Mouse (Mus musculus) layer of hippocampus, adult 2 months (tissue): Measurements from ENCODE around the gene Gtf2i. TPM values are rescaled to one million over a fixed set of nuclear protein-coding genes. Genes with fewer than 3 reads are reported as not detected.
"Not testable (repeated sequence)": the region's sequence is repeated elsewhere in the genome, so short reads cannot be mapped to it uniquely, and the experiment has no call there.

Experiments
- DNase-seq, 2 experiments: peaks; one replicate each; pipeline ENCODE4 v3.0.0; 2022; ENCODE audit warnings: low spot score in 2 of 2
- H3K27ac ChIP-seq: fragments of 200-600 bp; 2 replicates; pipeline ENCODE4 v1.8.1; 2022
- H3K4me3 ChIP-seq: fragments of 200-600 bp; 2 replicates; pipeline ENCODE4 v1.8.1; 2022; ENCODE audit warnings: mild to moderate bottlenecking
- CTCF ChIP-seq: fragments of 200-600 bp; conservative IDR thresholded peaks from 2 replicates; pipeline ENCODE4 v1.8.1; 2022; ENCODE audit warnings: antibody characterized with exemption, mild to moderate bottlenecking, moderate library complexity
- total RNA-seq, 2 experiments: library from RNA; stranded (reverse); gene quantifications; 2 replicates each; pipeline ENCODE4 v1.2.3; 2021

The Gtf2i gene
- total RNA-seq, 2 experiments from 2014 or later: 222 to 227 TPM

DNA sequence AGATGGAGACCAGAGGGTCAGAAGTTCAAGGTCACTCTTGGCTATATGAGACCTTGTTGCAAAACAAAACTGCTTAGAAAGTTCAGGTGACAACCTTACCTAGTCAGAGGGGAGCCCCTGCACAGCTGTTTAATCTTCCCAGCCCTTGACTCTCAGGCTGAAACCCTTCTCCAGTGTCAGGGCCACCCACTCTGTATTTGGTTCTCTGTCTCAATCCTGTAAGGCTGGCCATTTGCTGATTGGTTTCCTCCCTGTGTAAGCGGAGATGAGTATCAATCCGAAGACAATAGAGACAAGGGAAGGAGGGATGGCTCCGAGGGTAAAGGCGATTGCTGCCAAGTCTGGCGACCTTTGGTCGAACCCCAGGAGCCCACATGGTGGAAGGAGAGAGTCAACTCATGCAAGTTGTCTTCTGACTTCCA, 25.6 kb upstream of the Gtf2i start:
- H3K27ac ChIP-seq: no peak overlapping the region
- TF ChIP-seq CTCF: no peak
- DNase-seq: no peak
- no peak overlapping the region for H3K4me3 ChIP-seq

DNA sequence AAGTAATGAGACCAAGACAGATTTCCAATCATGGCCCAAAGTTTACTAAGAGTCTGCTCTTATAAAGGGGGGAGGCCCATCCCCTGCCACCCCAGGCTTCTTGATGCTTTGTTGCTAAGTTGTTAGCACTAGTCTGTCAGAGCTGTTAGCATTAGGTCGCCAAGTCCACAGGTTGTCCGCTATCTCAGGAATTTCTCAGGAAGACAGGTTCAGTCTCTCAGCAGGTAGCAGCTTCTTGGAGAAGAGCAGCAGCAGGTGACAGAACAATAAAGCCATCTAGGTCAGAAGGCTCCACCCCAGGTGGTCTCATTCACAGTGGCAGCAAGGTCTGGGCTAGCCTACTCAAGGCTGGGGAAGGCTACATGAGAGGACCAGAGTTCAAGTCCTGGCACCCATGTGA, 22.5 kb upstream of the Gtf2i start:
- H3K27ac ChIP-seq, DNase-seq, H3K4me3 ChIP-seq: not testable (repeated sequence)

DNA sequence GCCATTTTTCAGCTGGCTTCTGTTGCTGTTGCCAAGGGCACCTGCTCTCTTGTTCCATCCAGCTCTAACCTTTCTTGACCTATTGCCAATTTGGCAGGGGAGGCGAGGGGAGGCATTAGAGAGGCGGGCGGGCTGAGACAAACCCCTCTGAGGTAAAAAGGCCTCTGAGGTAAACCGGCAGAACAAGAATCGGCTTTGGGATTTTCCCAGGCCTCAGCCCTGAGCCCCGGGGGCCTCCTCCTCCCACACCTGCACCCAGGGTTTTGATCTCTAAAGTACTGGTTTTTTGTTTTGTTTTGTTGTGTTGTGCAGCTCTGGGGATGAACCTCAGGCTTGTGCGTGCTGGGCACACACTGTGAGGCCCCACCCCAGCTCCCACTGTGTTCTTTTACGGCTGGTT, 18.2 kb upstream of the Gtf2i start:
- no peak overlapping the region for H3K27ac ChIP-seq
- no peak overlapping the region for H3K4me3 ChIP-seq
- DNase-seq: no peak
- no peak for TF ChIP-seq CTCF

DNA sequence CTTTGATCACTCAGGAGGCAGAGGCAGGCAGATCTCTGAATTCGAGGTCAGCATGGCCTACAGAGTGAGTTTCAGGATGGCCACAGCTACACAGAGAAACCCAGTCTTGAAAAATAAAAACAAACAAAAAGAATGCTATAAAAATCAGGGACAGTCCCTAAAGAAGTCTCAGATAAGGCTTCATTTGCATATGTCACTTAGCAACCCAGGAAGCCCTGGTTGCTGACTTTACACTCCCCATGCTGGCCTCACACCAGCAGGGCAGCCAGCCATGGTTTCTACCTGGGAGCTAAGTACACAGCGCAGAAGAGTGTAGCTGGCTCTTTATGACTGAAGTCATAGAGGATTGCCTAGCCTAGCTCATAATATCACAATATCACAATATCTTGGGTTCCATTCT, 15.5 kb upstream of the Gtf2i start:
- Histone ChIP-seq H3K4me3 (no peak overlapping the region), H3K27ac (no peak overlapping the region)
- no peak for DNase-seq
- TF ChIP-seq CTCF: no peak

DNA sequence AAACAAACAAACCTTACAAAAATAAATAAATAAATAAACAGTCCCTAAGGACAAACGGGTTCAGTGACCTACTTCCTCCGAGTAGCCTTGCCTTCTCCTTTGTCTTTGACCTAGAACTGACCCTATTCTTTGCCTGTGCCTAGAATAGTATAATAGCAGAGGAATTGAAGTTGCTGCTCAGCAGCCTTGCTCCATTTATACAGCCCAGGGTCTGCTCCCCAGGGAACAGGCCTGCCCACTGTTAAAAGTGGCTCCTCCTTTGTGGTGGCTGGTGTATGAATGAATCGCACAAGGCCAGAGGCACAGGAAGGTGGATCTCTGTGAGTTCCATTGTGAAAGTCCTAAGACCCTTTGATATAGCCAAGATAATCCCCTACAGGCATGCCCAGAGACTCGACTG, 14.8 kb upstream of the Gtf2i start:
- no peak for TF ChIP-seq CTCF
- Histone ChIP-seq H3K4me3 (no peak overlapping the region), H3K27ac (no peak overlapping the region)
- no peak for DNase-seq

DNA sequence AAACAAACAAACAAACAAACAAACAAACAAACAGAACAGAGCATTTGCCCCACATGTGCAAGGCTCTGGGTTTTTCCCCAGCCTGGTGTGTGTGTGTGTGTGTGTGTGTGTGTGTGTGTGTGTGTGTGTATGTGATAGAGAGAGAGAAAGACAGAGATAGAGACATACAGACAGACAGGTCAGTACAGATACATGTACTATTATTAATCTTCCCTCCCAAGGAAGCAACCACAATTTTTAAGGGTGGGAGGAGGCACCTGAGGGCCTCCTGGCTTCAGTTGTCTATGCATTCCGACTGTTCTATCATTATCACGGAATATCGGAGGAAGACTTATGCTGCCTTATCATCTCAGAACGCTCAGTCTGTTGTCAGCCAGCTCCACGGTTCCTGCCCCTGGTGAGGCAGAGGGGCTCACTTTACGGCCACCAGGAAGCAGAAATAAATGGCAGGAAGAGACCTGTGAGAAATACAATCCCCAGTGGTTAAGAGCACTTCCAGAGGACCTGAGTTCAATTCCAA, 14.0 kb upstream of the Gtf2i start:
- no peak overlapping the region for H3K27ac ChIP-seq
- DNase-seq: no peak
- TF ChIP-seq CTCF: no peak
- no peak overlapping the region for H3K4me3 ChIP-seq

DNA sequence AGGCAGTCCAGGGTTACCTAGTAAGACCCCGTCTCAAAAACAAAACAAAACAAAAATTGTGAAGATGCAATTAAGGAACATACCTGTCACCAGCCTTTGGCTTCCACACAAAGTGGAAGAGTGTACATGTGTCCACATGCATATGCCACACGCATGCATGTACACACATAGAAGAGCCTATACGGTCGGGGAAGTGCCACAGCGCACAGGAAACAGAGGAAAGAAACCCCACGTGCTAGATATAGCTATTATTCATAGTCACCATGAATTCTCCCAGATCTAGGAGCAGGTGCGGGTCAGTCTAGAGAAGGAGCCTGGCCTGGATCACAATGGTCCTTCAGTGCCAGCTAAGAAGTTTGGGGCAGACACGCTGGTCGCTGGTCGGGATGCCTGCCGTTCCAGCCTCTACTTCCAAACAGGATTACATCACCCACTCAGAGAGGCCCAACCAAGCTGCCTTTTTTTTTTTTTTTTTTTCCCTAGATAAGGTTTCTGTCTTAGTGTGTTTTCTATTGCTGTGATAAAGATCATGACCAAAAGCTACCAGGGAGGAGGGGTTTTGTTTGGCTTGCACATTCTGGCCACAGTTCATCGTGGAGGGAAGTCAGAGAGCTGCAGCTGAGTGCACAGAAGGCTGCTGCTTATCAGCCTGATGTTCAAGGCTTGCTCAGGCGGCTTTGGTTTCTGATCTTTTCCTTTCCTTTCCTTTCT, 11.5 kb upstream of the Gtf2i start:
- Histone ChIP-seq H3K4me3 (no peak overlapping the region), H3K27ac (no peak overlapping the region)
- no peak for TF ChIP-seq CTCF
- no peak for DNase-seq

DNA sequence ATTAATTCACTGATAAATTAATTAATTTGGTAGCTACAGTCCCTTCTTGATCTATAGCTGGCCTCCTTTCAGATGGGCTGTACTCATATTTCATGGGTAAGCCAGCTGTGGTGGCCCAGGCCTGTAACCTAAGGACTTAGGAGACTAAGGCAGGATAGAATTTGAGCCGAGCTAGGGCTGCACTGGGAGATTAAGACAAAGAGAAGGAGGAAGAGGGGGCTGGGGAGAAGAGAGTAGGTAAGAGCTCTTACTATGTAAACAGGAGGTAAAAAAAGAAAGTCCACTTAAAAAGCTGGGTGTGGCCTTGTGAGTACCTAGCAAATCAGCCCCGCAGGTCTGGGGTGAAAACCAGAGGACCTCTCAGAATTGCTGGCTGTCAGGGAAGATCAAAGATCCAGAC, 9.3 kb upstream of the Gtf2i start:
- Histone ChIP-seq H3K27ac (no peak overlapping the region), H3K4me3 (no peak overlapping the region)
- DNase-seq: no peak
- TF ChIP-seq CTCF: no peak

DNA sequence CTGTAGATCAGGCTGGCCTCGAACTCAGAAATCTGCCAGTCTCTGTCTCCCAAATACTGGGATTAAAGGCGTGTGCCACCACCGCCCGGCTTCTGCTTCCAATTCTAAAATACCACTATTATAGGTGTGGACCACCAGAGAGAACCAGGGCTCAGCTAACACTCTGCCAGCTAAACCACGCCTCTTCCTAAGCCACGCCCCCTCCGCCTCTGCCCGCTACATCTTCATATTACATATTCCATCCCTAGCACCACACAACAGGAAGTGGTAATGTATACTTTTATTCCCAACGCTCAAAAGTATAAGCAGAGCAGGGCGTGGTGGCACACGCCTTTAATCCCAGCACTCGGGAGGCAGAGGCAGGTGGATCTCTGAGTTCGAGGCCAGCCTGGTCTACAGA, 8.8 kb upstream of the Gtf2i start:
- H3K27ac ChIP-seq: no peak overlapping the region
- DNase-seq: no peak
- TF ChIP-seq CTCF: no peak
- no peak overlapping the region for H3K4me3 ChIP-seq

DNA sequence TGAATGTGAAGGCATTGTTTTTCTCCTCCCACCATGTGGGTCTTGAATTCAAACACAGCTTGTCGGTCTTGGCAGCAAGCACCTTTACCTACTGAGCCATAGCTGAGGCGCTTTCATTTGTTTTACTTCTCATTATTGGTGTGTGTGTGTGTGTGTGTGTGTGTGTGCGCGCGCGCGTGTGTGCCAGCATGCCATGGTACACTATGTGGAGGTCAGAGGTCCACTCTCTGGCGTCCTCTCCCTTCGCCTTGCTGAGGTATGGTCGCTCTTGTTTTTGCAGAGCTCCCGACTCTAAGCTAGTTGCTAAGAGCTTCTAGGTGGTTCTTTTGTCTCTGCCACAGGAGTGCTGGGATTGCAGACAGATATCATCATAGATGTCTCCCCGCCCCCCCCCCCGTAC, 7.8 kb upstream of the Gtf2i start:
- TF ChIP-seq CTCF: no peak
- Histone ChIP-seq H3K27ac (no peak overlapping the region), H3K4me3 (no peak overlapping the region)
- no peak for DNase-seq

DNA sequence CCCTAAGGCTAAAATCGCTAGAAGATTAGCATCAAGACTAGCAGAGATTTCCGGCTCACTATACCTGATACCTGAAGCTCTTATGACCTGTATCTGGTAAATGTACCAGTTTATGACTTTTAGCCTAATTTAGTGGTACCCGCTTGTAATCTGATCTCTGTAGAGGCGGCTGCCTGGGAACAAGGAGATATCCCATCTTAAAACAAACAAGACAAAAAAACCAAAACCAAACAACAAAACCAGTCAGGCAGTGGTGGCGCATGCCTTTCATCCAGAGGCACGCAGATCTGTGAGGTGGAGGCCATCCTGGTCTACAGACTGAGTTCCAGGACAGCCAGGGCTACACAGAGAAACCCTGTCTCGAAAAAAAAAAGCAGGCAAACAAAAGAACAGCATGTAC, 7.1 kb upstream of the Gtf2i start:
- Histone ChIP-seq H3K4me3 (no peak overlapping the region), H3K27ac (no peak overlapping the region)
- DNase-seq: no peak
- TF ChIP-seq CTCF: no peak

DNA sequence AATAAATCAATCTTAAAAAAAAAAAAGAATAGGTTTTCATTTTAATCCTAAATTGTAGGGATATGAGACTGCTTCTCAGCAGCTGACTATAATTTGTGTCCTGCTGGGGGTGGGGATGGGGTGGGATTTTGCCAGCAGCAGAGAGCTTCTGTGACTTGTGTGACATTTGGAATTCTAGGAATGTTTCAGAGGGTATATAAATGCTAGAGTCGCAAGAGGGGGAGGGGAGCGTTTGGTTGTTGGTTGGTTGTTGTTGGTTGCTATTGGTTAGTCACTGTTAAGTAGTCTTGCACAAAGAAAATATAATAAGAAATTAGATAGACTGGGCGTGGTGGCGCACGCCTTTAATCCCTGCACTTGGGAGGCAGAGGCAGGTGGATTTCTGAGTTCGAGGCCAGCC, 4.3 kb upstream of the Gtf2i start:
- Histone ChIP-seq H3K27ac (no peak overlapping the region), H3K4me3 (no peak overlapping the region)
- DNase-seq: no peak
- no peak for TF ChIP-seq CTCF

DNA sequence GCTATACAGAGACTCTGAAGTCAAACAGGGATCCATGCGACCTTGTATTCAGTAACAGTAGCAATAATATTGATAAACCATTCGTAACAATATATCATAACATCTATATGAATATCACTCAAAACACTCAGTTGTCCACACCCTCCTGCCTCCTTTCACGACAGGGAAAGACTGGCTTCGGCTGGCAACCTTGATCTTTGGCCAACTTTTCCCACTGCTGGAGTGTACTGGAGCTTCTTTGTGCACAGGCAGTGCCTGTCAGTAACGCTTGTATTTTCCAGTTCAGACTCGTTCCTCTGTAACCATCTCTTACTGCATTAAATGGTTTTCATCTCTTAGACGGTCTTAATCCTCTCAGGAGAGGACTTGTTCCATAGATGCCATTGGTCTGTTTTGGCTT, 2.2 kb upstream of the Gtf2i start:
- no peak for TF ChIP-seq CTCF
- peak overlapping the region; percentile 100 for H3K27ac ChIP-seq

DNA sequence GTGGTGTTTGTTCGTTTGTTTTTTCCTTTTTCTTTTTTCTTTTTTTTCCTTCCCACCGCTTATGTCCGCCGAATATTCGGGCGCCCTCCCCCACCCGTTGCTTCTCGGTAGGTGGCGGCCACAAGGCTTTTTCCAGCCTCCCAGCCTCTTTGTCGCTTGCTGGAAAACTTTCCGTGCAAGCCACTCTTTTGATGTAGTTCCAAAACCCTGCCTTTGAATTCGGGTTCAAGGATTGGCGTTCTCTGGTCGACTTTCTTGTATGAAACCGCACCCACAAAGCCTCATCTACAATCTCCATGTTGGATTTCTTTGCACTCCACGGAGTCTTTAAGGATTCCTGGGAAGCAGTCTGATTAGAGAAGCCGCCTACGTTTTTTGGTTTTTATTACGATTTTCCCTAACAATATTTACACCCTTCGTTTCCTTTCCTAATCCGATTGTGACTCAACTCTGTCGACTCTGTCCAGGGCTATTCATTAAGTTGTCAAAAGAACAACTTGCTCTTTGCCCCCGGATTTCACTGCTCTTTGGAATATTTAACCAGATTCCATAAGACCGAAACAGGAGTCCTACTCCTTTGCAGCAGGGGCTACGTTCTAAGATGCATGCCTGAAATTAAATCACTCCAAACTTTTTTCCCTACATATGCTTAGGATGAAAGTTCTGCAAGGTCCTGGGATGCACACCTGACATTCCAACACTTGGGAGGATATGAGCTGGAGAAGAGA, 1.2 kb upstream of the Gtf2i start:
- DNase-seq: peak; percentile 46 to 53
- Histone ChIP-seq H3K27ac (peak overlapping the region; percentile 100), H3K4me3 (peak overlapping the region; percentile 85)
- TF ChIP-seq CTCF: peak; percentile 32

More for the DNA sequence above, 2.2 kb upstream of the Gtf2i start:
- DNase-seq: no peak
- H3K4me3 ChIP-seq: no peak overlapping the region
